ENCODE assay signal across 8 mouse cellular contexts in the genomic region with DNA sequence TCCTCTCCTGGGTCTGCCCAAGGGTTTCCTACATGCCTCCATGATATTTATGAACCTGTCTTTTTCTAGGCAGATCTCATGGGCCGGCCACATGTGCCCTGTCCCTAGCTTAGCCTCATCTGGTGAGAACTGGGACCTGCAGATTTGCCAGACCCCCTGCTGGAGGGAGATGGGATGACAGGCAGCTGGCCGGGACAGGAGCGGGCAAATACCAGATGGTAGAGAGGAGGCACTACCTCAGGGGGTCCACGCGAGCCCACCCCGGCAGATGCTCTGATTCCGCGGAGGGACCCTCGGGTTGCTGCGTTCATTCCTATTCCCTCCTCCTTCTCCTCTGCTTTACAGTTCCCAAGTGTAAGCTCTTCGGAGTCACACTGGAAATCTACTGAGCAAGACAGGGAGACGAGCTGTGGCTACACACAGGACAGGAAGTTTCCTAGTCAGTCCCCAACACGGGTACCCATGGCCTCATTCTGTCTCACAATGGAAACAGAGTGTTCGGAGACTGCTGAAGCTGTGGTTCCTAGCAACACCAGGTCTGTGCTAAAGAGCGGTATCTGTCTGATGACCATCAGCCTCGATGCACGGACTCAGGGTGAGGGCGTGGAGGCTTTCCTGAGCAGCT.
DNase-seq lines count a peak whose midpoint lies in the region; ATAC-seq lines count a peak whose summit lies in the region.

No protein-coding gene starts in this region.

- peak; percentile 73 for ATAC-seq in forebrain, embryonic 15.5 days (replicated peaks)
- peak; percentile 68 for ATAC-seq in lung, embryonic 16.5 days (ENCODE audit: low read depth)

- no peak overlapping the region for H3K9ac ChIP-seq in forebrain, embryonic 15.5 days (replicated peaks)
- H3K9ac ChIP-seq in lung, embryonic 16.5 days (ENCODE audit: low read length), result no peak overlapping the region

- peaks cover 17% of the 10 kb centered on the region for H3K4me1 ChIP-seq in forebrain, embryonic 15.5 days
- peaks cover 11% of the 10 kb centered on the region for H3K4me1 ChIP-seq in lung, embryonic 16.5 days (replicated peaks; ENCODE audit: control insufficient read depth, insufficient read depth, low read length)

- H3K27ac ChIP-seq in forebrain, embryonic 15.5 days (replicated peaks), result peak overlapping the region; percentile 46; the same call in 1 of the 2 replicates
- no peak overlapping the region for H3K27ac ChIP-seq in lung, embryonic 16.5 days (ENCODE audit: low read length)

- 23% methylated on average over 18 of the region's 18 CpGs for WGBS in forebrain, embryonic 15.5 days
- WGBS in large intestine, adult 2 months, result 40% methylated on average over 18 of the region's 18 CpGs
- 18% methylated on average over 18 of the region's 18 CpGs for WGBS in lung, embryonic 16.5 days

- H3K27me3 ChIP-seq in forebrain, embryonic 15.5 days, result no peaks in the 10 kb centered on the region
- H3K27me3 ChIP-seq in lung, embryonic 16.5 days (ENCODE audit: control insufficient read depth, insufficient read depth, low read depth, low read length), result no peaks in the 10 kb centered on the region

- H3K36me3 ChIP-seq in forebrain, embryonic 15.5 days, result no peaks in the 10 kb centered on the region
- H3K36me3 ChIP-seq in lung, embryonic 16.5 days (ENCODE audit: control insufficient read depth, insufficient read depth, low read length), result no peaks in the 10 kb centered on the region

- intact Hi-C loops in heart, postnatal 36 days (cut with DNase I), result loop anchor here (1.0 kb wide), 1 partner anchor 151 kb away; no protein-coding TSS in a partner anchor

- H3K4me3 ChIP-seq in forebrain, embryonic 15.5 days, result no peak overlapping the region
- H3K4me3 ChIP-seq in lung, embryonic 16.5 days (ENCODE audit: low read length), result peak overlapping the region; percentile 34; the same call in 1 of the 2 replicates

- no peaks in the 10 kb centered on the region for H3K9me3 ChIP-seq in forebrain, embryonic 15.5 days
- no peaks in the 10 kb centered on the region for H3K9me3 ChIP-seq in lung, embryonic 16.5 days (ENCODE audit: control insufficient read depth, low read length)

- H3K4me2 ChIP-seq in forebrain, embryonic 15.5 days (replicated peaks), result peak overlapping the region; percentile 32
- peak overlapping the region; percentile 53 for H3K4me2 ChIP-seq in lung, embryonic 16.5 days (ENCODE audit: low read depth, low read length)

- DNase-seq in MN1 (ENCODE audit: low spot score), result peak; percentile 12
- DNase-seq in cerebellum, adult 11-12 months, result peak; percentile 21
- DNase-seq in heart, postnatal 36 days, result peak; percentile 53 to 73
- DNase-seq in large intestine, adult 2 months (ENCODE audit: low read depth, low spot score), result peak; percentile 18
- peak; percentile 30 for DNase-seq in retina, adult 2 months (ENCODE audit: low read depth, low spot score)
- DNase-seq in urinary bladder, adult 2 months (ENCODE audit: low spot score), result peak; percentile 58

Comparison
In these comparisons a context has a peak if more than half of its experiments do, and no peak if none do; other contexts are left out.
1. DNase-seq: peak in every context shown above with its lines; median percentile 63 in heart, postnatal 36 days; 58 in urinary bladder, adult 2 months; 30 in retina, adult 2 months; 21 in cerebellum, adult 11-12 months; 18 in large intestine, adult 2 months; 12 in MN1.